Mouse (Mus musculus) lung, postnatal 0 days (tissue): ENCODE measurements at regions not wholly inside any gene's neighbourhood (a gene's known extent, or its start where the extent isn't known, plus 50 kb on each side); places are given as distances from the start of the nearest gene placed in this dataset.

Experiments used
- CTCF ChIP-seq: IDR thresholded peaks from 2 replicates; pipeline ENCODE4 v1.5.1; 2016; ENCODE audit warnings: antibody characterized with exemption, mild to moderate bottlenecking
- EP300 ChIP-seq: IDR thresholded peaks from 2 replicates; pipeline ENCODE4 v1.6.1; 2016; ENCODE audit warnings: antibody characterized with exemption, mild to moderate bottlenecking, control low read depth

- no peak for TF ChIP-seq CTCF
- no peak for TF ChIP-seq EP300
Measured at GRCm38 (mm10) chr15:62105483-62105882, 1182.7 kb upstream of the A1bg start.
